Comparison of ENCODE assay signal across 12 mouse cellular contexts in genomic region chr5:121925291-121925690, GRCm38 (mm10).
DNase-seq lines count a peak whose midpoint lies in the region; ATAC-seq and TF ChIP-seq lines count a peak whose summit lies in the region.
"Had no signal": no experiment of that assay in that cellular context is flagged by ENCODE, and none has a peak within 500 bp of the region (broad histone marks: within the 10 kb centered on the region; RNA-seq: fewer than 3 reads in every experiment).

No protein-coding gene starts in this region.

- peak overlapping the region; percentile 33; the same call in 1 of the 2 replicates for H3K9ac ChIP-seq in forebrain, embryonic 12.5 days
- H3K9ac ChIP-seq in liver, postnatal 0 days (replicated peaks): no peak overlapping the region

- peak overlapping the region; percentile 28 for H3K4me3 ChIP-seq in forebrain, embryonic 12.5 days (replicated peaks)
- no peak overlapping the region for H3K4me3 ChIP-seq in liver, postnatal 0 days (ENCODE audit: low read depth, low read length)
- H3K4me3 ChIP-seq: erythroblast, embryonic 14.5 days had no signal

- WGBS in forebrain, embryonic 12.5 days: 9% methylated on average over 23 of the region's 23 CpGs
- WGBS in liver, postnatal 0 days (ENCODE audit: insufficient replicate concordance): 46% methylated on average over 23 of the region's 23 CpGs

- H3K36me3 ChIP-seq in forebrain, embryonic 12.5 days (replicated peaks): no peaks in the 10 kb centered on the region
- H3K36me3 ChIP-seq in liver, postnatal 0 days (replicated peaks; ENCODE audit: insufficient read depth, low read length): no peaks in the 10 kb centered on the region

- no peak for ATAC-seq in forebrain, embryonic 12.5 days (ENCODE audit: low FRiP score)
- no peak for ATAC-seq in liver, postnatal 0 days
- ATAC-seq in megakaryocyte, adult 5-6 weeks (ENCODE audit: poor library complexity, severe bottlenecking): no peak

- no peaks in the 10 kb centered on the region for H3K9me3 ChIP-seq in forebrain, embryonic 12.5 days
- no peaks in the 10 kb centered on the region for H3K9me3 ChIP-seq in liver, postnatal 0 days (ENCODE audit: low read length)

- peaks cover 58% of the 10 kb centered on the region for H3K4me1 ChIP-seq in forebrain, embryonic 12.5 days
- H3K4me1 ChIP-seq in liver, postnatal 0 days (ENCODE audit: insufficient read depth): no peaks in the 10 kb centered on the region

- peak overlapping the region; percentile 56 for H3K4me2 ChIP-seq in forebrain, embryonic 12.5 days
- no peak overlapping the region for H3K4me2 ChIP-seq in liver, postnatal 0 days (ENCODE audit: low read depth, low read length)

- intact Hi-C loops in left cerebral cortex, postnatal 25 days (cut with DNase I): loop anchor here (2.0 kb wide), 1 partner anchor 32 kb away; no protein-coding TSS in a partner anchor

- peaks cover 41% of the 10 kb centered on the region for H3K27me3 ChIP-seq in forebrain, embryonic 12.5 days
- 0 out of 2 replicates have a peak, but pooled peaks cover 8% of the 10 kb centered on the region for H3K27me3 ChIP-seq in liver, postnatal 0 days (ENCODE audit: insufficient read depth, low read length)

- TF ChIP-seq EP300 in liver, postnatal 0 days (IDR thresholded peaks at IDR 0.05; ENCODE audit: low read depth): no peak

- peak overlapping the region; percentile 51; the same call in 1 of the 2 replicates for H3K27ac ChIP-seq in forebrain, embryonic 12.5 days
- H3K27ac ChIP-seq in liver, postnatal 0 days (ENCODE audit: low read depth): no peak overlapping the region

- no peak for TF ChIP-seq CTCF in liver, postnatal 0 days (IDR thresholded peaks at IDR 0.05; ENCODE audit: low read depth)

- DNase-seq in left cerebral cortex, adult 18-20 months (ENCODE audit: low spot score in 2 of 2): peak; percentile 62 to 73
- DNase-seq in left cerebral cortex, adult 11 months (ENCODE audit: low spot score): no peak
- DNase-seq in left cerebral cortex, postnatal 25 days (ENCODE audit: low spot score in 2 of 2): peak; percentile 54 to 82
- DNase-seq in right cerebral cortex, adult 2 months (ENCODE audit: low spot score in 2 of 2): peak; percentile 59 to 75
- DNase-seq in liver, postnatal 0 days: no peak
- no peak for DNase-seq in adrenal gland, adult 8-10 months
- DNase-seq: adrenal gland, adult 2 months; cerebellum, adult 9-10 months; gastrocnemius, postnatal 36 days had no signal

Comparison
In these comparisons a context has a peak if more than half of its experiments do, and no peak if none do; other contexts are left out.
1. DNase-seq: peak in left cerebral cortex, adult 18-20 months (2 of 2), left cerebral cortex, postnatal 25 days (2 of 2) and right cerebral cortex, adult 2 months (2 of 2); none in left cerebral cortex, adult 11 months (single experiment), liver, postnatal 0 days (single experiment) and adrenal gland, adult 8-10 months (single experiment).